Mouse (Mus musculus): ENCODE measurements around the gene Sarnp.

DNA sequence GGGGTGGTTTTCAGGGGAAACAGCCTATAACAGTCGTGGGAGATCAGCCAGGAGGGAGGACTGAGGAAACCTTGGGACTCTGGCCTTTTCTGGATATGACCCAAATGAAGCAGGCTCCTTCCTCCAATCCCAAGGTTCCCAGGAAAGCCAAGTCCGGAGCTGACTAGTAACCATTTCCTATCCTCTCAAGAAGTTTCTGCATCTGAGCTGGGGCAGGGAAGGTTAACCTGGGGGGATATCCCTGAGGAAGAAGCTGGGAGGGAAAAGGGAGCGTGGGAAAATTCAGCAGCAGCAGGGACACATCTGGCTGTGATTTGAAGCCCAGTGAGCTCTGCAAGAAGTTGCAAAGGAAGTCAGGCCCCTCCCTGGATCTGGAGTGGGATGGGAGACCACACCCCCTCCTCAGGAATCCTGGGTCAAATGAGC, 103.6 kb downstream of the Sarnp start:
- TF ChIP-seq CTCF (IDR thresholded peaks at IDR 0.05; ENCODE audit: low read depth, low read length): no peak
- no peak for TF ChIP-seq EP300 (IDR thresholded peaks at IDR 0.05; ENCODE audit: insufficient read depth, low read depth, low read length)
